Mouse (Mus musculus) lung, embryonic 16.5 days (tissue): ENCODE results near the gene Aqp7. TPM values are rescaled to one million over a fixed set of nuclear protein-coding genes. Genes with fewer than 3 reads are reported as not detected.

Experiments
- ATAC-seq: fragments of 200-750 bp; cut with Nextera tagmentation; 2 replicates; pipeline ENCODE4 v1.8.0; 2017; ENCODE audit warnings: low read depth, mild to moderate bottlenecking, moderate library complexity
- H3K27ac ChIP-seq: fragments of 300-500 bp; sonication (generic); 2 replicates; pipeline ENCODE4 v1.5.1; 2014; ENCODE audit warnings: mild to moderate bottlenecking, control low read depth, low read length
- H3K27me3 ChIP-seq: fragments of 300-500 bp; sonication (generic); 2 replicates; pipeline ENCODE4 v1.6.1; 2014; ENCODE audit warnings: low read depth, low read length, mixed read lengths; ENCODE audit not compliant: control insufficient read depth, insufficient read depth
- H3K36me3 ChIP-seq: fragments of 300-500 bp; sonication (generic); 2 replicates; pipeline ENCODE4 v1.6.1; 2014; ENCODE audit warnings: low read length; ENCODE audit not compliant: control insufficient read depth, insufficient read depth
- H3K4me1 ChIP-seq: fragments of 300-500 bp; sonication (generic); replicated peaks from 2 replicates; pipeline ENCODE4 v1.6.1; 2014; ENCODE audit warnings: low read length, mixed read lengths; ENCODE audit not compliant: control insufficient read depth, insufficient read depth
- H3K4me2 ChIP-seq: fragments of 300-500 bp; sonication (generic); 2 replicates; pipeline ENCODE4 v1.6.1; 2014; ENCODE audit warnings: low read depth, low read length, control low read depth
- H3K4me3 ChIP-seq: fragments of 300-500 bp; sonication (generic); 2 replicates; pipeline ENCODE4 v1.5.1; 2014; ENCODE audit warnings: mild to moderate bottlenecking, low read length, control low read depth
- H3K9ac ChIP-seq: fragments of 300-500 bp; sonication (generic); 2 replicates; pipeline ENCODE4 v1.6.1; 2014; ENCODE audit warnings: low read length, control low read depth
- H3K9me3 ChIP-seq: fragments of 300-500 bp; sonication (generic); 2 replicates; pipeline ENCODE4 v1.6.1; 2016; ENCODE audit warnings: low read length; ENCODE audit not compliant: control insufficient read depth
- WGBS: fragments of 180-500 bp; shearing (Covaris S2); extraction: QIAGEN DNeasy Blood & Tissue Kit; methylation state at CpG from one replicate; pipeline ENCODE4 v1.1.7; 2014; 5-methylcytosine and 5-hydroxymethylcytosine counted together
- polyA plus RNA-seq: library from polyadenylated mRNA; unstranded; fragments of >200 nt; fragmentation: Nextera tagmentation; extraction: Ambion mirVana; gene quantifications from 2 replicates; pipeline ENCODE4 v1.2.1, GENCODE M21; 2015

Gene Aqp7
- polyA plus RNA-seq, 1 experiment from 2014 or later = 0.13 TPM

GRCm38 (mm10) chr4:41029372-41029771 is 18.6 kb downstream of the Aqp7 start:
- Histone ChIP-seq H3K4me1 (no peaks in the 10 kb centered on the region), H3K36me3 (peaks cover 5% of the 10 kb centered on the region), H3K4me2 (no peak overlapping the region), H3K9ac (no peak overlapping the region), H3K9me3 (no peaks in the 10 kb centered on the region), H3K27ac (no peak overlapping the region), H3K27me3 (no peaks in the 10 kb centered on the region), H3K4me3 (no peak overlapping the region)
- no peak for ATAC-seq
- 81% methylated on average over 5 of the region's 5 CpGs for WGBS

- no peaks in the 10 kb centered on the region for H3K27me3 ChIP-seq
- no peak overlapping the region for H3K9ac ChIP-seq
- H3K27ac ChIP-seq = no peak overlapping the region
- peaks cover 7% of the 10 kb centered on the region for H3K36me3 ChIP-seq
- H3K4me2 ChIP-seq = no peak overlapping the region
- H3K4me1 ChIP-seq = no peaks in the 10 kb centered on the region
- no peaks in the 10 kb centered on the region for H3K9me3 ChIP-seq
- no peak overlapping the region for H3K4me3 ChIP-seq
- ATAC-seq = no peak
- 87% methylated on average over 4 of the region's 4 CpGs for WGBS
These were observed 19.7 kb downstream of the Aqp7 start for GRCm38 (mm10) chr4:41028272-41028671.

GRCm38 (mm10) chr4:41027872-41028271 is 20.1 kb downstream of the Aqp7 start:
- peaks cover 7% of the 10 kb centered on the region for H3K36me3 ChIP-seq
- no peak overlapping the region for H3K27ac ChIP-seq
- no peak overlapping the region for H3K9ac ChIP-seq
- ATAC-seq = no peak
- WGBS = 81% methylated on average over 3 of the region's 3 CpGs
- H3K9me3 ChIP-seq = no peaks in the 10 kb centered on the region
- no peak overlapping the region for H3K4me2 ChIP-seq
- no peak overlapping the region for H3K4me3 ChIP-seq
- no peaks in the 10 kb centered on the region for H3K4me1 ChIP-seq
- H3K27me3 ChIP-seq = no peaks in the 10 kb centered on the region

GRCm38 (mm10) chr4:41026086-41026787 is 21.7 kb downstream of the Aqp7 start:
- Histone ChIP-seq H3K4me1 (no peaks in the 10 kb centered on the region), H3K9me3 (no peaks in the 10 kb centered on the region), H3K4me3 (no peak overlapping the region), H3K4me2 (no peak overlapping the region), H3K27me3 (no peaks in the 10 kb centered on the region), H3K9ac (no peak overlapping the region), H3K36me3 (peaks cover 15% of the 10 kb centered on the region), H3K27ac (no peak overlapping the region)
- WGBS = 54% methylated on average over 8 of the region's 8 CpGs
- ATAC-seq = no peak

- H3K36me3 ChIP-seq = peaks cover 18% of the 10 kb centered on the region
- H3K4me3 ChIP-seq = no peak overlapping the region
- H3K4me2 ChIP-seq = no peak overlapping the region
- WGBS = 89% methylated on average over 5 of the region's 5 CpGs
- H3K27me3 ChIP-seq = no peaks in the 10 kb centered on the region
- no peak overlapping the region for H3K27ac ChIP-seq
- no peak overlapping the region for H3K9ac ChIP-seq
- H3K9me3 ChIP-seq = no peaks in the 10 kb centered on the region
- no peaks in the 10 kb centered on the region for H3K4me1 ChIP-seq
- no peak for ATAC-seq
These were observed 26.8 kb downstream of the Aqp7 start for GRCm38 (mm10) chr4:41021094-41021493.

GRCm38 (mm10) chr4:41015798-41016197 is 32.1 kb downstream of the Aqp7 start:
- no peak overlapping the region for H3K27ac ChIP-seq
- no peak overlapping the region for H3K9ac ChIP-seq
- H3K9me3 ChIP-seq = no peaks in the 10 kb centered on the region
- no peak overlapping the region for H3K4me2 ChIP-seq
- ATAC-seq = no peak
- H3K4me1 ChIP-seq = no peaks in the 10 kb centered on the region
- no peak overlapping the region for H3K4me3 ChIP-seq
- WGBS = 91% methylated on average over 5 of the region's 5 CpGs
- no peaks in the 10 kb centered on the region for H3K27me3 ChIP-seq
- peaks cover 24% of the 10 kb centered on the region for H3K36me3 ChIP-seq

GRCm38 (mm10) chr4:41013351-41013750 is 34.6 kb downstream of the Aqp7 start:
- no peak overlapping the region for H3K27ac ChIP-seq
- no peaks in the 10 kb centered on the region for H3K27me3 ChIP-seq
- 58% methylated on average over 3 of the region's 3 CpGs for WGBS
- H3K4me2 ChIP-seq = no peak overlapping the region
- H3K9me3 ChIP-seq = no peaks in the 10 kb centered on the region
- no peaks in the 10 kb centered on the region for H3K4me1 ChIP-seq
- H3K4me3 ChIP-seq = no peak overlapping the region
- H3K9ac ChIP-seq = no peak overlapping the region
- ATAC-seq = no peak
- H3K36me3 ChIP-seq = peaks cover 40% of the 10 kb centered on the region

- no peak overlapping the region for H3K4me3 ChIP-seq
- WGBS = 88% methylated on average over 9 of the region's 9 CpGs
- no peak for ATAC-seq
These were observed 46.9 kb downstream of the Aqp7 start for GRCm38 (mm10) chr4:41000842-41001639.

GRCm38 (mm10) chr4:41000271-41000670 is 47.7 kb downstream of the Aqp7 start:
- no peaks in the 10 kb centered on the region for H3K4me1 ChIP-seq
- WGBS = 67% methylated on average over 1 of the region's 1 CpGs
- no peak overlapping the region for H3K27ac ChIP-seq
- no peak overlapping the region for H3K4me2 ChIP-seq
- peaks cover 71% of the 10 kb centered on the region for H3K36me3 ChIP-seq
- ATAC-seq = no peak
- H3K9me3 ChIP-seq = no peaks in the 10 kb centered on the region
- H3K9ac ChIP-seq = no peak overlapping the region
- no peaks in the 10 kb centered on the region for H3K27me3 ChIP-seq
- H3K4me3 ChIP-seq = no peak overlapping the region

More at GRCm38 (mm10) chr4:41000842-41001639, 46.9 kb downstream of the Aqp7 start:
- Histone ChIP-seq H3K4me2 (no peak overlapping the region), H3K9ac (no peak overlapping the region), H3K4me1 (no peaks in the 10 kb centered on the region), H3K27ac (no peak overlapping the region), H3K9me3 (no peaks in the 10 kb centered on the region), H3K36me3 (peaks cover 67% of the 10 kb centered on the region), H3K27me3 (no peaks in the 10 kb centered on the region)
